Mouse (Mus musculus) c-Kit-positive CD71-positive TER-119-negative erythroid progenitor cells, embryonic 14.5 days (primary cell): Measurements from ENCODE around the gene Dhrs7b.
"Not testable (repeated sequence)": the region's sequence is repeated elsewhere in the genome, so short reads cannot be mapped to it uniquely, and the experiment has no call there.

Source experiments
- DNase-seq: peaks from one replicate; pipeline ENCODE4 v3.0.0-alpha.2; 2013; ENCODE audit warnings: low read depth

The Dhrs7b gene

DNA sequence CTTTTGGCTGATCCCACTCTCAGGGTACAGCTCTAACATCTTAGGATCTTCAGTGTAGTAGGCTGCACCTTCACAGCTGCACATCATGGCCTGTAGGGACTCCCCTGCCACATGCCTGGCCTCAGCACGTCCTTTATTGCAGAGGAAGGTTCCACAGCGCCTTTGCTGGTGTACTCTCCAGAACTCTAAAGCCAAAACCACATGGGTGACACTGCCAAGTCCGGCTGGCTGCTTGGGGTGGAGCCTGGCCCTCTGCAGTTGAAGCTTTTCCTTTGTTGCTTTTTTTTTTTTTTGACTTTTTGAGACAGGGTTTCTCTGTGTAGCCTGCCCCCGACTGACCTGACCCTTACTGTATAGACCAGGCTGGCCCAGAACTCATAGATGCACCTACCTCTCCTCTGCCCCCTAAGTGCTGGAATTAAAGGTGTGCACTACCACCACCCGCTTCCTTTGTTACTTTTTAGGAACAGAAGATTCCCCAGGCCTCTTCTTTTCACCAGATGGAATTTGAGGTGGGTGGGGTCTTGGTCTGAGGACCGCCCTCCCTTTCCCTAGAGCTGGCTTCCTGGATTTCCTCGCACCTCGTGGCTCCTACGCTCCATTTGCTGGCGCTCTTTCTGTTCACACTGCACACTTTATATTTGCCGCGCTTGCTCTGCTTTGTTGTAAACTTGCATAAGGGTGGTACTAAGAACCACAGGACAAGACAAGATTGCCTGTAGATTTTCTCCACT is 11.2 kb downstream of the Dhrs7b start:
- DNase-seq, result no peak

DNA sequence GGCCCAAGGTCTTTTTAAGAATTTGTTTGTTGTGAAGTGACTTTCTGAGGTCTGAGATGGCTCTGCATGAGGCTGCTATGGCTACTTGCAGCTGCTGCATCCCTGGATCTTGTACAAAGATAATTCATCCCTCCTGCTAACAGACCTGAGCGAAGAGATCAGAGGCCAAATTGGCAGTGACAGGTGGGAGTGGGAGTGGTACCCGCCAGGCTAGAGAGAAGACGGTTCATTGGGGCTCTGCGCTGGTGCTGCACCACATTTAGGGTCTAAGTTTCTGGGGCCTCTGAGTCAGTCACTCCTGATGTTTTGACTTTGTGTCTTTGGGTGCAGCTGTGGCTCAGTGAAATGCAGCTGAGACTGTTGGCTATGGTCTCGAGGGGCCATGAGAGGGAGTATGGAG is 13.0 kb downstream of the Dhrs7b start:
- no peak for DNase-seq

- no peak for DNase-seq
These were observed 15.0 kb downstream of the Dhrs7b start for GRCm38 (mm10) chr11:60845415-60845814.

DNA sequence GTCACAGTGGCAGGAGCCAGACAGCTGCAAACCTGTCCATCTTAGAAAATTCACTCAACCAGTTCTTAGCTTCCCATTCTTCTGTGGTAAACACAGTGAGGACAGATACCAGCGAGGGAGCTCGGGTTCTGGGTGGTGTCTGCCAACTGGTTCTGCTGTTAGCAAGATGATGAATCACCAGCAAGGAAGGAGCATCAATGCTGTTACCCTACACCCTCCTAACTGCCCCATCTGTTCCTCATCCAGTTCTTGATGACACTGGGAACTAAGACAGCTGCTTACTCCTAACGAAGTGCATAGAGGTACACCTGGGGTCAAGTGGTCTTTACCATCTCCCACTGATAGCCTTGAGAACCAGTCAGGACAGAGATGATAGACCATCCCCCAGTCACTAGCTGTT is 26.2 kb downstream of the Dhrs7b start:
- DNase-seq, result no peak

- no peak for DNase-seq
These were observed 31.6 kb downstream of the Dhrs7b start for GRCm38 (mm10) chr11:60861993-60862392.

- DNase-seq, result no peak
These were observed 32.8 kb downstream of the Dhrs7b start for GRCm38 (mm10) chr11:60863196-60863595.

DNA sequence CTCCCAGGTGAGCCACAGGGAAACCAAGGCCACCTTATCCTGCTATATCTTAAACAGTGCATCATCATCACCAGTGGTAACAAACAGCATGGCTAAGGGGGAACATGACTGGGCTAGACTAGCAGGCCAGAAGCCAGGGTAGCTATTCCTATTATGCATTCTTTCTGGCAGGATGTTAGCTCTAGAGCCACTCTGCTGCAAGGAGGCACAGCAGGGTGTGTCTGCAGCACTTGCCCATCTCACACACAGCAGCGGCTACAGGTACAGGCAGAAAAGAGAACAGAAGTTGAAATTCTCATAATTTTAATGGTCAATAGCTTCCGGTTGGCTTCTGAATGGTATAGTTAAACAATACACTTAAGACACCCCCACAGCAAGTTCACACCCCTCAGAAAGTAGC is 33.7 kb downstream of the Dhrs7b start:
- no peak for DNase-seq

GRCm38 (mm10) chr11:60864916-60865315 is 34.5 kb downstream of the Dhrs7b start:
- DNase-seq, result no peak

DNA sequence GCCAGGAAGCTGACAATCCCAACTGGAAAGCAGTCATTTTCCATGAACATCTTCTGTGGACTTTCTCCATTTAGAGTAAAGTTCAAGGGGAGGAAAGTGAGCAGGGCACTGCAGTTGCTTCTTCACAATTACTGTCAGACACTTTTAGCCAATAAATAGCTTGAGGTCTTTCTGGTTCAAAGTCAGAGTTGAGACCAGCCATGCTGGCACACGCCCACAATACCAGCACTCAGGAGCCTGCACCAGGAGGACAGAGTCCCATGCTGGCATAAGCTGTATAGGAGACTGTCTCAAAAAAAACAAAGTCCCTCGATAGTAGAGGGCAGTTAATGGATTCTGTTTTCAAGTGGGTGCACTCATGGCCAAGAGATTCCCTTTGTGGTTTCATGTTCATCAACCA is 35.6 kb downstream of the Dhrs7b start:
- no peak for DNase-seq

- no peak for DNase-seq
These were observed 37.0 kb downstream of the Dhrs7b start for GRCm38 (mm10) chr11:60867456-60867855.

GRCm38 (mm10) chr11:60867904-60868303 is 37.5 kb downstream of the Dhrs7b start:
- DNase-seq, result no peak

GRCm38 (mm10) chr11:60869471-60869870 is 39.0 kb downstream of the Dhrs7b start:
- not testable (repeated sequence) for DNase-seq

DNA sequence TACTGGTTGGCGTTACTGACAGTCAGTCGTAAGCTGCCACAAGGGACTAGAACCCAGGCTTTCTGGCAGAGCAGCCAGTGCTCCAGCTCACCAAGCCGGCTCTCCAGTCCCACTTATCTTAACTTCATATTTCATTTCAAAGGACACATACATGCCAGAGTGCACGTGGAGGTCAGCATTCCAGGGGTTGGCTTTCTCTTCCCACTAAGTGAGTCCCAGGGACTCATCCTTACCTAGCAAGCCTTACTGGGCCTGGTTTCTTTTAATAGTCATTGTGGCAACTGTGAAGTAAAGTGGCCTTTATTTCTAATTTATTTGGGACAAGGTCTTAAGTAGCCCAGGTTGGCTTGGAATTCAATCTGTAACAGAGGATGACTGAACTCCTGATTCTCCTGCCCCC is 41.0 kb downstream of the Dhrs7b start:
- no peak for DNase-seq

- DNase-seq, result no peak
These were observed 42.7 kb downstream of the Dhrs7b start for GRCm38 (mm10) chr11:60873101-60873500.

- DNase-seq, result peak; percentile 46
These were observed 47.7 kb downstream of the Dhrs7b start for GRCm38 (mm10) chr11:60878056-60878612.

GRCm38 (mm10) chr11:60878675-60879294 is 48.4 kb downstream of the Dhrs7b start, which contains the start of gene Tmem11:
Gene Tmem11 (minus strand): TSS chr11:60879272.
- peak; percentile 93 for DNase-seq

- DNase-seq, result peak; percentile 66
These were observed 49.0 kb downstream of the Dhrs7b start for GRCm38 (mm10) chr11:60879423-60879822.

DNA sequence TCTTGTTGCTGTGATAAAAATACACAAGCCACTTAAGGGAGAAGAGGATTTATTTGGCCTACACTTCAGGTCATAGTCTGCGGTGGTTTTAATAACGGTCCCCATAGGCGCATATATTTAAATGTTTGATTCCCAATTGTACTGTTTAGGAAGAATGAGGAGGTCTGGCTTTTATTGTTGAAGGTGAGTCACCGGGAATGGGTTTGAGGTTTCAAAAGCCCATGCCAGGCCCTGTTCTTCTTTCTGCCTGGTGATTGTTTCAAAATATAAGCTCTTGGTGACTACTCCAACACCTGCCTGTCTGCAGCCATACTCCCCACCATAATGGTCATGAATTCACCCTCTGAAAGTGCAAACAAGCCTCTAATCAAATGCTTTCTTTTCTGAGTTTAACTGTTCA is 50.1 kb downstream of the Dhrs7b start:
- DNase-seq, result no peak

DNA sequence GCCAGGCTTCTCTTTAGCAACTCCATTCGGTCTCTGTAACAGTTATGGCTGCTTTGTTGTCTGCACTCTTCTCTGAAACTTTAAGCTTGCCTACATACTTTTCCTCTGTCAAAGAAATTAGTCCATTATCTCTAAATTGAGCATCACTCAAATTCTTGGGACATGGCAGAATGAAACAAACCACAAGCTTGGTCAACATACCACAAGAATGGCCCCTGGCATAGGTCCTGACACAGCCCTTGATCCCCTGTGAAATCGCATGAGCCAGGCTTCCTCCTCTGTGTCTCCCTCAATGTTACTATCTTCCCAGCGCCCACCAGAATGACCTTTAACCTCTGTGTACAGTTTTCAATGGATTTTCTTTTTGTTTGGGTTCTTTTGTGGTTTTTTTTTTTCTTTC is 52.0 kb downstream of the Dhrs7b start:
- DNase-seq, result no peak

- DNase-seq, result not testable (repeated sequence)
These were observed 56.6 kb downstream of the Dhrs7b start for GRCm38 (mm10) chr11:60886986-60887385.

- no peak for DNase-seq
These were observed 59.4 kb downstream of the Dhrs7b start for GRCm38 (mm10) chr11:60889861-60890260.

- DNase-seq, result no peak
These were observed 59.9 kb downstream of the Dhrs7b start for GRCm38 (mm10) chr11:60890286-60890685.

GRCm38 (mm10) chr11:60890744-60891143 is 60.3 kb downstream of the Dhrs7b start:
- no peak for DNase-seq
